Mouse (Mus musculus): ENCODE measurements at regions not wholly inside any gene's neighbourhood (a gene's known extent, or its start where the extent isn't known, plus 50 kb on each side); places are given as distances from the start of the nearest gene placed in this dataset.
A peak's percentile ranks its signal among the peaks of the same experiment; 100 is the strongest.

GRCm38 (mm10) chr2:9681691-9682152 is 199.3 kb upstream of the 4930412O13Rik start:
- DNase-seq (ENCODE audit: low read depth in 1 of 2, low spot score in 2 of 2): no peak

GRCm38 (mm10) chr2:9683673-9684210 is 197.3 kb upstream of the 4930412O13Rik start:
- DNase-seq (ENCODE audit: low read depth in 1 of 2, low spot score in 2 of 2): no peak

GRCm38 (mm10) chr2:9688176-9688575 is 192.9 kb upstream of the 4930412O13Rik start:
- no peak for DNase-seq (ENCODE audit: low read depth in 1 of 2, low spot score in 2 of 2)

GRCm38 (mm10) chr2:9689518-9689917 is 191.5 kb upstream of the 4930412O13Rik start:
- no peak for DNase-seq (ENCODE audit: low read depth in 1 of 2, low spot score in 2 of 2)

GRCm38 (mm10) chr2:9691506-9691905 is 189.5 kb upstream of the 4930412O13Rik start:
- DNase-seq (ENCODE audit: low read depth in 1 of 2, low spot score in 2 of 2): no peak

GRCm38 (mm10) chr2:9691906-9692305 is 189.1 kb upstream of the 4930412O13Rik start:
- no peak for DNase-seq (ENCODE audit: low read depth in 1 of 2, low spot score in 2 of 2)

- no peak for DNase-seq (ENCODE audit: low read depth in 1 of 2, low spot score in 2 of 2)
Observed at GRCm38 (mm10) chr2:9693351-9693750, 187.7 kb upstream of the 4930412O13Rik start.

- no peak for DNase-seq (ENCODE audit: low read depth in 1 of 2, low spot score in 2 of 2)
Observed at GRCm38 (mm10) chr2:9694178-9694577, 186.9 kb upstream of the 4930412O13Rik start.

- DNase-seq (ENCODE audit: low read depth in 1 of 2, low spot score in 2 of 2): no peak
Observed at GRCm38 (mm10) chr2:9697591-9698345, 183.3 kb upstream of the 4930412O13Rik start.

GRCm38 (mm10) chr2:9704266-9704665 is 176.8 kb upstream of the 4930412O13Rik start:
- no peak for DNase-seq (ENCODE audit: low read depth in 1 of 2, low spot score in 2 of 2)

GRCm38 (mm10) chr2:9709466-9709865 is 171.6 kb upstream of the 4930412O13Rik start:
- no peak for DNase-seq (ENCODE audit: low read depth in 1 of 2, low spot score in 2 of 2)

- DNase-seq (ENCODE audit: low read depth in 1 of 2, low spot score in 2 of 2): no peak
Observed at GRCm38 (mm10) chr2:9717904-9718303, 163.1 kb upstream of the 4930412O13Rik start.

- DNase-seq (ENCODE audit: low read depth in 1 of 2, low spot score in 2 of 2): no peak
Observed at GRCm38 (mm10) chr2:9733243-9733642, 147.8 kb upstream of the 4930412O13Rik start.

GRCm38 (mm10) chr2:9744181-9744580 is 136.9 kb upstream of the 4930412O13Rik start:
- no peak for DNase-seq (ENCODE audit: low read depth in 1 of 2, low spot score in 2 of 2)

- peak; percentile 4 to 22 for DNase-seq (ENCODE audit: low read depth in 1 of 2, low spot score in 2 of 2)
Observed at GRCm38 (mm10) chr2:9749829-9750788, 130.9 kb upstream of the 4930412O13Rik start.

- DNase-seq (ENCODE audit: low read depth in 1 of 2, low spot score in 2 of 2): no peak
Observed at GRCm38 (mm10) chr2:9753691-9754090, 127.4 kb upstream of the 4930412O13Rik start.

GRCm38 (mm10) chr2:9754153-9754552 is 126.9 kb upstream of the 4930412O13Rik start:
- DNase-seq (ENCODE audit: low read depth in 1 of 2, low spot score in 2 of 2): no peak

- DNase-seq (ENCODE audit: low read depth in 1 of 2, low spot score in 2 of 2): no peak
Observed at GRCm38 (mm10) chr2:9757770-9758420, 123.2 kb upstream of the 4930412O13Rik start.

- no peak for DNase-seq (ENCODE audit: low read depth in 1 of 2, low spot score in 2 of 2)
Observed at GRCm38 (mm10) chr2:9758983-9759382, 122.1 kb upstream of the 4930412O13Rik start.

GRCm38 (mm10) chr2:9759389-9760104 is 121.5 kb upstream of the 4930412O13Rik start:
- no peak for DNase-seq (ENCODE audit: low read depth in 1 of 2, low spot score in 2 of 2)

All from monocyte, adult 2 months (primary cell).